Mouse (Mus musculus) kidney, adult 11 months (tissue): ENCODE measurements around the gene Asns.
"Not testable (repeated sequence)": the region's sequence is repeated elsewhere in the genome, so short reads cannot be mapped to it uniquely, and the experiment has no call there.

Experiments
- DNase-seq: peaks from one replicate; pipeline ENCODE4 v3.0.0; 2022

The Asns gene

GRCm38 (mm10) chr6:7676194-7676901 lies 16.7 kb downstream of the Asns start:
- no peak for DNase-seq

- DNase-seq: no peak
Measured at GRCm38 (mm10) chr6:7672438-7673253, 20.4 kb downstream of the Asns start.

GRCm38 (mm10) chr6:7671429-7671828 lies 21.6 kb downstream of the Asns start:
- no peak for DNase-seq

DNA sequence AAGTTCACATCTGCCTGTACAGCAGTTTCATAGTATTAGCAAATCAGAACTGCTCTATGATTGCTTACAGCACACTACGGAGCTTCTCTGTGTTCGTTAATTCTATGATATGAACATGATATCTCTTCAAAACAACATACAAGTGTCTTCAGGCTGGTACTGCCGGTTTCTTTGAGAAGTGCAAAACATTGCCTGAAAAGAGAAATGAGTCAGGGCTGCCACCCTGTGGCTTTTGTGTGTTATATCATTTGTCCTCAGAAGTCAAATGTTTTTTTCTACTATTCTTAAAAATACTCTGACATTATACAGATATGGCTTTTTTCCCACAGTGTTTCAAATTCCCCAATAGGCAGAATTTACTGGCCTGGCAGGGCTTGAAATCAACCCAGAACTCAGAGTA lies 22.5 kb downstream of the Asns start:
- DNase-seq: no peak

GRCm38 (mm10) chr6:7669721-7670120 lies 23.3 kb downstream of the Asns start:
- DNase-seq: no peak

- DNase-seq: no peak
Measured at GRCm38 (mm10) chr6:7668332-7668731, 24.7 kb downstream of the Asns start.

GRCm38 (mm10) chr6:7665902-7666301 lies 27.2 kb downstream of the Asns start:
- not testable (repeated sequence) for DNase-seq

GRCm38 (mm10) chr6:7661455-7661854 lies 31.6 kb downstream of the Asns start:
- DNase-seq: no peak

DNA sequence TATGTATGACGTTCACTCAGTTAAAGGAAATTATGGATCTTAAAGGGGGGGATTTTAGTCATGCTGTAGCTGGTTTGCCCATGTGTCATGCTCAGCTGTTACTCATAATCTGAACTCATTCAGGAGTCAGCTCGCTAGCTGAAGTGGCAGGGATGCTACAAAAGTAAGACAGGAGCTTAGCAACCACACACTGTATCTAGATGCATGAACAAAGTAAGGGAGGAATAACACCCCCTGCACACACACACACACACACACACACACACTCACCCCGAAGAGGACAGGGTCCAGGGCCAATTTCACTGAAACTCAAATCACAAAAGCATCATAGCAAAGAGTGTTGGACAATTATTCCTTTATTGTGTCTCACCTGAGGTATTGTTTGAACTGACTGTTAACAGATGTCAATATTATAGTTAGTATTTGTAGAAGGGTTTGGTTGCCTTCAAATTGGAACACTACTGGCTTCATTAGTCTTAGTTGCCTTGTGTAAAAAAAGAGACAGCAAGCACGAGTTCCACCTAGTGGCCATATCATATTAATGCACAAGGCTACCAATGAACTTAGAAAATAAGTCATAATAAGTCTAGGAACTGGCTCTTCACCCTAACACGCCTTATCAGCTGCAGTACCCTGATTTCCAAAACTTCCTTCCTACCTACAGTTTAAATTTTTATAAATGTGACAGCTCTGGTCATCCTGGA lies 32.5 kb downstream of the Asns start:
- DNase-seq: no peak

DNA sequence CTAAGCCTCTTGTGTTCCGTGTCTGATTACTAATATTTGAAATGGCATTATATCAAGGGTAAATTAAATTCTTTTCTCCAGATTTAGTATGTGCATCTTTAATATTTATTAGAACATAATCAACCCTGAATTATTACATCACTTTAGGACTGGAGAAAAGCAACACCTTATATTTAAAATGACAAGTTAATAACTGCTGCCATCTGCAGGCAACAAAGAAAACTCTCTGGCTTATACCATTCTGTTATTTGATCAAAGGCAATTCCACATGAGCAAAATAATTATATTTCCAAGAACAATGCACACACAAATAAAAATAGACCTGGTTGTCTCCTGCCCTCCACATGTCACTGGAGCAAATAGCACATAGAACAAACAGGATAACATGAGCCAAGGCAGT lies 36.5 kb downstream of the Asns start:
- DNase-seq: no peak

- DNase-seq: no peak
Measured at GRCm38 (mm10) chr6:7648458-7648857, 44.6 kb downstream of the Asns start.
